8 mouse cellular contexts compared by ENCODE assay signal in genomic region chr13:34794426-34794825, GRCm38 (mm10). TPM values are rescaled to one million over a fixed set of nuclear protein-coding genes. Genes with fewer than 3 reads are reported as not detected.
DNase-seq lines count a peak whose midpoint lies in the region; ATAC-seq lines count a peak whose summit lies in the region.
"Had no signal": no experiment of that assay in that cellular context is flagged by ENCODE, and none has a peak within 500 bp of the region (broad histone marks: within the 10 kb centered on the region; RNA-seq: fewer than 3 reads in every experiment).

No protein-coding gene starts in this region.

- peak; percentile 82 for DNase-seq in adipocyte (ENCODE audit: low spot score)
- DNase-seq in adrenal gland, postnatal 10 days = peak; percentile 55
- DNase-seq in heart, adult 8-10 months (ENCODE audit: low spot score) = peak; percentile 72
- peak; percentile 49 for DNase-seq in kidney, postnatal 14 days
- DNase-seq in embryo, embryonic 9.5 days (ENCODE audit: extremely low spot score) = no peak
- DNase-seq in left cerebral cortex, adult 9 months (ENCODE audit: low spot score in 2 of 2) = no peak

- no peak for ATAC-seq in granulocyte monocyte progenitor cell, adult 5-6 weeks (replicated peaks; ENCODE audit: poor library complexity, severe bottlenecking)

RNA-seq across cellular contexts. Expression of gene Fam50b, which starts 59.8 kb away (rescaled TPM):
- total RNA-seq in adrenal gland, postnatal 10 days (2021) = not detected
- total RNA-seq in heart, adult 8-10 months (2022) = not detected
- total RNA-seq in granulocyte monocyte progenitor cell, adult 5-6 weeks (2014; fragmentation: Nextera tagmentation) = not detected in 2 replicates
- not detected in 2 replicates for total RNA-seq in granulocyte monocyte progenitor cell, adult 5-6 weeks (2017)
- total RNA-seq: layer of hippocampus, adult 2 months had no signal

Comparison
In these comparisons a context has a peak if more than half of its experiments do, and no peak if none do; other contexts are left out.
1. DNase-seq: peak in adipocyte (single experiment), adrenal gland, postnatal 10 days (single experiment), heart, adult 8-10 months (single experiment) and kidney, postnatal 14 days (single experiment); none in embryo, embryonic 9.5 days (single experiment) and left cerebral cortex, adult 9 months (0 of 2).